Mouse (Mus musculus): ENCODE results near the gene Hsh2d. TPM values are rescaled to one million over a fixed set of nuclear protein-coding genes. Genes with fewer than 3 reads are reported as not detected.

The Hsh2d gene
- total RNA-seq, 2 experiments from 2014 or later: not detected

DNA sequence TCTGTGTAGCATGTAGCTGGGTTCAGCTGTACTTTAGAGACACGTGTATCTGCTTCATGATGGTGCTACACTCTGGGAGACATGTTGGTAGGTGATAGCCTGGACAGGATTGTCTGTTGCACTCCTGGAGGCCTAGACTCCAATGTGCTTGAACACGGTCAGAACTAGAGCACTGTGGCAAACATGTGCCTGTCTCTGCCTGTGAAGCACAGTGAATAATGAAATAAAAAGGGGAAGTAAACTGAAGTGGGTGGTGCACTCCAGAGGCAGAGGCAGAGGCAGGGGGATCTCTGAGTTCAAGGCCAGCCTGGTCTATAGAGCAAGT lies 739 bp downstream of the Hsh2d start:
- DNase-seq: no peak

DNA sequence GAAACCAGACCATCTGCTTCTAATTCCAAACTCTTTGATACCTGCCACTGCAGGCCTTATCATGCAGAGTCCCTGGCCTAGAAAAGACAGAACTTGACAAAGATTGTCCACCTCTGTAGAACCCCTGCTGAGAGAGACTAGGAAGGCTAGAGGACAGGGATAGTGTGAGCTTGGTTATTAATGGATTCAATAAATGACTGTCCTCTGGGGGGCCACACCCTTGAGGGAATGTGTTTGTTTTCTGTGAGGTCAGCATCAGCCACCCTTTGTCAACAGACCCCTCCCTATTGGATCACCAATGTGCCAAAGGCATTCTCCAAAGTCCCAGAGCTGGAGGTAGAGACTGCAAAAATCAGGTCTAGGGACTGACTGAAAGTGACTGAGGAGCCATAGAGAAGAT lies 2.6 kb downstream of the Hsh2d start:
- DNase-seq: no peak

DNA sequence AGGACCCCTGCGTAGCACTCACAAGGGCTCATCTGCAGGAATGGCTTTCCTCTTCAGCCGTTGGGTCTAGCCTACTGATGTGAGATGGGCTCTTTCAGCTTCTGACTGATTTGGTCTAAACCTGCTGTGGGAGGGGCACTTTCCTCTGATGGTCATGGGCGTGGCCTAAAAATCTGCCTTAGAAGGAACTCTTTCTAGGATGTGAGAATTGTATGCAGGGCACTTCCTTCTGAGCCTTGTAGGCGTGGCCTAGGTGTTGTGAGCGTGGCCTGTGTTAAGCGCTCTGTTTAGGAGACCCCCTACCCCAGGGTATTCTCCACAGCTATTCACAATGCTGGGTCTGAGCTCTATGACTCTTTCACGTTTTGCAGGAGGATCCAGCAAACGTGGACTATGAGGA lies 8.6 kb downstream of the Hsh2d start:
- DNase-seq: no peak

DNA sequence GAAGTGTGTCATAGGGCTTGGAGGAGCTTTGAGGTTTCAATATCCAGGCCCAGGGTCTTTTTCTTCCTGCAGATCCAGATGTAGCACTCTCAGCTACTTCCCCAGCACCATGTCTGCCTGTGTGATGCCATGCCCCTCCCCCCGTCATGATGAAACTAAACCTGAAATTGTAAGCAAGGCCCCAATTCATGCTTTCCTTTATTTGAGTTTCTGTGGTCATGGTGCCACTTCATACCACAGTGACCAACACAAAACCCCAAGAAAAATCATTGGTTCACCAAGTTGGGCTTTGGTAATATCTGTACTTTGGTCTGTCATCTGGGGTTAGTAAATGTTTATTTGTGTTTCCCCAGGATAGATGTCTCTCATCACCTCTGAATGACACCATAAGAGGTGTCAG lies 19.1 kb downstream of the Hsh2d start:
- DNase-seq: no peak

DNA sequence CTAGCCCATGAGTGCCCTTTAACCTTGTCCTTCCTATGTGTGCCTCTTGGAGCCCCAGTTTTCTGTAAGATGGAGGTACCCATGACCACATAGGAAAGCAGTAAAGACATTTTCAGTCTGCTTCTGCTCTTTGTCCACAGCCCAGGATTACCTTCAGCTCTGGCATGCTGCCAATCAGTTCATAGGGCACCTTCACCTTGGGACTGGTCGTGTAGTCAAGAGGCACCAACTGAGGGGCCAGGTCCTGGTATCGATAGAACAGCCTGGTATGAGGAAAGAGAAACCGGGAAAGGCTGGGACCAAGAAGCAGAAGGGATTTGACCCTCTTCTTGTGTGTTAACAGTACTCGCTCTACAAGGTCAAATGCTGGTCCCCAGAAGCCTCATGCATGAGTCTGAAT lies 20.8 kb downstream of the Hsh2d start:
- DNase-seq: no peak

DNA sequence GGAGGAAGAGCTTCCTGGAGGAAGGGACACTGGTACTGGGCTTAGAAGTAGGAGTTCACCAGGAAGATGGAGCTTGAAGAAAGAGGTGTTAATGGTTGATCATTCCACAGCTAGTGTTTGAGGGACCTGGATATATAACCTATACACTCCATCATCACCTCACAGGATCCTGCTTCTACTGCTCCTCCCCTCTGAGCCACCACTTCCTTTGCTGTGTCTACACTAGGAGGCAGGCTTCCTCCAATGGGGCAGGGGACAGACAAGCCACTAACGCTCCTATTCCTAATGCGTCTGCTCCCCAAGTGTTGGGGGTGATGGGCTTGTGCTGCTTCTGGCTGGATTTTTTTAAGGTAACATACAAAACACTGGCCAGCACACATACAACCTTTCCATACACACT lies 21.3 kb downstream of the Hsh2d start:
- DNase-seq: no peak

DNA sequence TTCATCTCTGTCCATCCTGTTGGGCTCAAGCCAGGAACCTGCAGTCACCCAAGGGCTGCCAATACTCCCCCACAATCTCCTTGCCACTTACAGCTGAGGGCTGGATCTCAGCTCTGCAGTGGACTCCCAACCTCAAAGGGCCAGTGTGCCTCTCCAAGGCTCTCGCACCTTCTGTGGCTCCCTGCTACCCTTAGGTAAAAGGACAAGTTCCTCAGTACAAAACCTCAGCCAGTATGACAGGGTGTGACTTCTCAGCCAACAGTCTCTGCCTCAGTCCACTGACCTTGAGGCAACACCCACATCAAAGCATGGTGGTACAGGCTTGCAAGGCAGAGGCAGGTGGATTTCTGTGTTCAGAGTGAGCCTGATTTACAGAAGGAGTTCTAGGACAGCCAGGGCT lies 22.4 kb downstream of the Hsh2d start:
- DNase-seq: no peak

DNA sequence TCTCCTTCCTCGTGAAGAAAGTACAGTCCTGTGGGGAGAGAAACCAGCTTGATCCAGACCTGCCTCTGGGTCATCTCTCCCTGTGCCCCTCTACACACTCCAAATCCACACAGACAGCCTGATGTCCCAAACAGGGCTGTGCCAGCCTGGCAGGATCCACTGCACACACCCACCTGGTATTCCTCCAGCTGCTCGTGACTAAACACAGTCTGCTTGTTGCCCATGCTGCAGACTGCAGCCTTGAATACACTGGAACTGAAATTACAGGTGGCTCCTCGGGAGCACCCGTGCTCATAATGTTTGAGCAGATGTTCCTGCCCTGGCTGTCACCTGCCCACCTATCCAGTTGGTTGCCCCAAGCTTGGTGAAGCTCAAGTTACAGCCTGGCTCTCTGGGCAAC lies 23.3 kb downstream of the Hsh2d start, which contains the start of gene Cib3:
TSS of gene Cib3 (minus strand) at position 87 of the 400 bp plus-strand sequence.
- DNase-seq: no peak

DNA sequence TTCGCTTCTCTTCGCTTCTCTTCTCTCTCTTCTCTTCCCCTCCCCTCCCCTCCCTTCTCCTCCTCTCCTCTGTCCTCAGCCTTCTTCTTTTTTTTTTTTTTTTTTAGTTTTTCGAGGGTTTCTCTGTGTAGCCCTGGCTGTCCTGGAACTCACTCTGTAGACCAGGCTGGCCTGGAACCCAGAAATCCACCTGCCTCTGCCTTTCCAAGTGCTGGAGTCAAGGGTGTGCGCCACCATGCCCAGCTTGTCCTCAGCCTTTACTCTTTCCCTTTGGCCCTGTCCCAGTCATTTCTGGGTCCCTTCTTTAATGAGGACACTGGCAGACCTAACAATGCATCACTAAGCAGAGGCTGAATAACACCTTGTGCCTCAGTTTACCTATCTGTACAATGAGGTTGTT lies 24.1 kb downstream of the Hsh2d start, which contains the start of gene Gm11034:
TSS of gene Gm11034 (minus strand) at position 101 of the 400 bp plus-strand sequence.
- DNase-seq: no peak

DNA sequence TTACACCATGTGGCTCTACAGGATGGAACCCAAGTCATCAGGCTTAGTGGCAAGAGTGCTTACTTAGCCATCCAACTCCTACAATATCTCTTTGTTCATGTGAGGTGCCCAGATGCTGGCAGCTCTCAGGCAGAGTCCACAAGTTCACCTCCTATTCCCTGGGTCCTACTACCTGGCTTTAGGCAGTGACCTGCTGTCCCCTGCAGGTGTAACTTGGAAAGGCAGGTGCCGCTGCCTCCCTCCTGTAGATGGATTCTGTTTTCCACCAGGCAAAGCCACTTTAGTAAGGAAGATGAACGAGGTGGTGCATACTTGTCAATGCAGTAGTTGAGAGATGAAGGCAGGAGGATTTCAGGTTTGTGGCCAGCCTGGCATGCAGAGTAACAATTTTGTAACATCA lies 25.6 kb downstream of the Hsh2d start:
- no peak for DNase-seq

DNA sequence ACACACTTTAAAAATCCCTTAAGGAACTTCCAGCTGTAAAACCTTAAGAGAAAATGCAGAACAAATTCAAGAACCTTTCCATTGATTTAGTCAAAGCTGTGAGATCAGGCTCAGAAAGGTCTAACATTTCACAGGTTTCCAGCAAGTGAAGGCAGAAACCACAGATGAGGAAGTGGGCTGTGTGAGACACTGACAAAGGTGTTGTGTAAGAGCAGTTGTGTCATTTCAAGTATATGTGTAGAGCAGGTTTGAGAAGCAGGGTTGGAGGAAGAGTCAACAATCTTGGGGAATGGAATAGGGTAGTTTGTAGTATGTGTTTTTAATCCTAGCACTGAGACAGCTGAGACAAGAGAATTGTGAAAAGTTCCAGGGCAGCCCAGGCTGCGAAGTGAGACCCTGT lies 26.4 kb downstream of the Hsh2d start:
- no peak for DNase-seq

DNA sequence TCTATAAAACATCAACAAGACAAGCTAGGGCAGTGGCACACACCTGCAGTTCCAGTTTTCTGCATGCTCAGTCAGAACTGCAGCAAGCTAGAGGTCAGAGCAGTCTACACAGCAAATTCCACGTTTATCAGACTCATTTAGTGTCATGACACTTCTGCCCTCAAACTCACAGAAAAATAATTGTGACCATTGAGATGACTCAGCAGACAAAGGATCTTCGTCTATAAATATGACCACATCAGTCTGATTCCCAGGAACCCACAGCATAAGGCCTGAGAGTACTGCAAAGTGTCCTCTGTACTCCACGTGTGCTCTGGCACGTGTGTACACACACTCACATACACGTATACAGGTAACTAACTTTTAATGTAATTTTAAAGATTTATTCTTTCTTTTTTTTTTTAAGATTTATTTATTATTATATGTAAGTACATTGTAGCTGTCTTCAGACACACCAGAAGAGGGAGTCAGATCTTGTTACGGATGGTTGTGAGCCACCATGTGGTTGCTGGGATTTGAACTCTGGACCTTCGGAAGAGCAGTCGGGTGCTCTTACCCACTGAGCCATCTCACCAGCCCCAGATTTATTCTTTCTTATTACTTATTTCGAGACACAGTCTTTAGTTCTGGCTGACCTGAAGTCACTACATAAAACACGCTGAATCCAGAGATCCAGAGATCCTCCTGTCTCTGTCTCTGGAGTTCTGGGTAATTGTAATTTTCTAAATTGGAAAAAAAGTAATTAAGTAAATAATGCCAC lies 29.5 kb downstream of the Hsh2d start:
- no peak for DNase-seq

DNA sequence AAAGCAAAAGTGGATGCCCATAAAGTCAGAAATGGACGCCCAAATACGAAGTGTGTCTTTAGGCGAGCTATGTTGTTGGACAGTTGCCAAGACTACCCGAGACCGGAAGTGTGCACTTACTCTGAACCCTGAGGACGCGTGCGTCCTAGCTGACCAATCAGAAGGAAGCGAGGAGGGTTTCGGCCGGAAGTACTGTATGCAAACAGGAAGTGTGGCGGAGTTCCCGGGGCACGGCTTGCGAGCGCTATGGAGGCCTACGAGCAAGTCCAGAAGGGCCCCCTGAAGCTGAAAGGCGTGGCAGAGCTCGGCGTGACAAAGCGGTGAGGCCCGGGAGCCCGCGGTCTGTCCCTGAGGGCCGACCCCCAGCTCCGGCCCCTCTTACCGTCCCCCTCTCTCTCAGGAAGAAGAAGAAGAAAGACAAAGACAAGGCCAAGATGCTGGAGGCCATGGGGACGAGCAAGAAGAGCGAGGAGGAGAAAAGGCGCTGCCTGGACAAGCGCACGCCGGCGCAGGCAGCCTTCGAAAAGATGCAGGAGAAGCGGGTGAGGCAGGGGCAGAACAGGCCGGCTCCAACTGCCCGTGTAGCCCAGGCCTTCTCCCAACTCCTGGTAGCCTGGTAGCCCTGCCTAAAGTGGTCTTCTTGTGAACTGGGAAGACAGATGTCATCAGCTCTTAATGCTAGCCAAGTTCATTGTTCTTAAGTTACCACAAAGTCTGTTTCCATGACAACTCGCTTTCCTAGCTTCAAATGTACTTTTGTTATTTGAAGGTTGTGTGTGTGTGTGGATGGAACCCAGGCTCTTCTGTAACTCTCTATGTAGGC lies 30.3 kb downstream of the Hsh2d start, which contains the start of gene Fam32a:
TSS of gene Fam32a (plus strand) at position 190 of the 823 bp plus-strand sequence.
- peak; percentile 76 to 82 for DNase-seq

DNA sequence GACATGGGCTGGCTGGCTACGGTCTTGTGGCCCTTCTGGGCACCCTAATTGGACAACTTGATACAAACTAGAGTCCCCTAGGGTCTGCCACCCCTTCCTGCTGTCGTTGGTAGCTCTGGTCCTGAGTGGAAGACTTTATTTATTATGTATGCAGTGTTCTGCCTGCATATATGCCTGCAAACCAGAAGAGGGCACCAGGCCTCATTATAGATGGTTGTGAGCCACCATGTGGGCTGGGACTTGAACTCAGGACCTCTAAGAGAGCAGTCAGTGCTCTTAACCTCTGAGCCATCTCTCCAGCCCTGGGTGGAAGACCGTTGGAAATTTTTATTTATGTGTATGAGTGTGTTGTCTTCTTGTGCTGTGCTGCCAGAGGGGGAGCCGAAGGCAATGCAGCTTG lies 31.3 kb downstream of the Hsh2d start:
- no peak for DNase-seq

DNA sequence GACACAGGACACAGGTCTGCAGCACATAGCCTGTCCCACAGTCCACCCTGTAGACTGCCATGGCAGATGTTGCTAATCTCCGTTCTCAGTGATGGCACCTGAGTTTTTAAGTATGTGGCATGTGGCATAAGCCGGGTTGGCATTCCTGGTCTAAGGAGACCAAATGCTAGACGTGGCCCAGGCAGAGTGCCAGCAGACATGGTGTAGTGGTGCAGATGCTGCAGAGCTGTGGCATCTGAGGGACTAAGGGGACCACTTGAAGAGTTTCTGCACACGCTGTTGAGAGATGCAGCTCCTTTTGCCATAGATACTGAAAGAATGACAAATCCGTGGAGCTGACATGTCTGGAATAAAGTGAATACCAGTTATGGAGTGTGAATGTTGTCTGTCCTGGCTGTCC lies 33.2 kb downstream of the Hsh2d start:
- no peak for DNase-seq

DNA sequence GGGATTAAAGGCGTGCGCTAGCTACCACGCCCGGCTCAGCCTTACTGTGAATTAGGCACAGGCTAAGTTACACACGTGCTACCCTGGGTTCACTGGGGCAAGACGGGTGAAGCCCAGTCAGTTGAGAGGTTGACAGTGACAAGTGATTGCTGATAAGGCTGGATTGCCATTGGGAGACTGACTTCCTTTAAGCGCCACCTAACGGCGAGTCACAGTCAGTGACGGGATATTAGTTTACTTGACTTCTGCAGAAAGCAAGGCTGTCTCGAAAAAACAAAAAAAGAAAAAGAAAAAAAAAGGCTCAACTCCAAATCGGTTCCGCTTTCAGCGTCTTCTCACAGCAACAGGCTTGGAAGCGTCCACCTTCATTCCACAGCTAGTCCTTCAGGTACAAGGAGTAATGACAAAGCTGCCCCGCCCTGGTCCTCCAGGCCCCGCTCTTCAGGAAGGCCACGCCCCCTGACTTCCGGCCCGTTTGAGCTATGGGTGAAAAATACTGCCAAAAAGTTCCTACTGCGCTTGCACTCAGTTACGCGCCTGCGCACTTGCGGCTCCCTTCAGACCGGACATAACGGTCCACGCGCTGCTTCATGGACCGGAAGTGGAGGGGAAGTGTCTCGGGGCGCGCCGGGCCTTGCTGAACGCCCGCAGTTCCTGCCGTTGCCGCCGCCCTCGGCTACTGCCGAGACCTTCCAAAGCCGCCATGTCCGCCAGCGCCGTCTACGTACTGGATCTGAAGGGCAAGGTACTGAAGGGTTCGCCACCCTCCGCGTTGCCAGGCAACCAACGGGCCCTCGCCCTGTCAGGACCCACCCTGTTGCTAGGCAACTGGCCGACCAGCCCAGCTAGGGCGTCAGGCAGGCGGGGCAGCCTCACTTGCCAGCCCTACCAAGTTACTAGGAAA lies 50.3 kb downstream of the Hsh2d start, which contains the start of gene Ap1m1:
TSS of gene Ap1m1 (plus strand) at position 520 of the 904 bp plus-strand sequence.
- peak; percentile 96 to 97 for DNase-seq

DNA sequence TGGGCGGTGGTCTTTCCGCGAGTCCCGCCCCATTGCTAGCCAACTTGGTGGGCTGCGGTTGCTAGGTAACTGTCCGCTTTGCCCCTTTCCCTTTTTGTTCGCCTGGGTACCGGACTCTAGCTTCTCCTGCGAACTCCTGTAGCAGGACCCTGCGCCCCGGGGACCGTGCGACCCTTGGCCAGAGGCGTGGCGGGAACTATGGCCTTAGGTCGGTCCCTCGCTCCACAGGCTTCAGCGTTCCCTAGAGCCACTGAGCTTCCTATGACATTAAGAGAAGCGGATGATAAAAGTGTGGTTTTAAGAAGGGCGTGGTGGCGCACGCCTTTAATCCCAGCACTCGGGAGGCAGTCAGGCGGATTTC lies 50.9 kb downstream of the Hsh2d start:
- no peak for DNase-seq

DNA sequence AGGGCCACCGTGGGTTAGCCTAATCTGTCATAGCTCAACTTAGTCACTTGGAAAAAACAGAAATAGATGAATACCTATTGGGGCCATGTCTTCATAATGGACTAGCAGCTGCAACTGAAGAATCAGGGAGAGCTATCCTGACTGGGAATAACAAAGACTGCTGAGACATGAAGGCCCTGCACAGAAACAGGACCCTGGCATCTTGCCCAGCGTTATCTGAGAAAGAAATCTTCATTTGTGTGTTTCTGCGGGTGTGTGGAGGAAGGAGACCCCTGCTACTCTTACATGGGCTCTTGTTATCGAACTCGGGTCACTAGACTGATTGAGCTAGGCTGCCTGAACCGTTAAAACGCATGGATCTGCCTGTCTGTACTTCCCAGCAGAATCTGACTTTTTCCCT lies 51.5 kb downstream of the Hsh2d start:
- no peak for DNase-seq

DNA sequence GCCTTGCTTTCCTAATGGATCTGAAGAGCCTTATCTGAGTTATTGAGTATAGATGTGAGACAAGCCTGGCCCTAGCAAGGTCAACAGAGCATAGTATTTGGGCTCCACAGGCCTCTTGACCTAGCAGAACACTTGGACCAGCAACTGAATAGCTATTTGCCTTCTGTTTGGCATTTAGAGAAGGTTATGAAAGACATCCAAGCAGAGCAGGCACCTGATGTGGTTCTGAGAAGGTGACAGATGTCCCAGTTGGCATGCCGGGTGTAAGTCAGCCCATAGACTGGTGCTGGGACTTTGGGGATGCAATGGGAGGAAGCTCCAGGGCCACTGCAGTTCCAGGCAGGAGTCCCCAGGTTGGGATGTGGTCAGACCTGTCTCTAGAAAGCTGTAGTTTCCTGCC lies 52.8 kb downstream of the Hsh2d start:
- DNase-seq: no peak

DNA sequence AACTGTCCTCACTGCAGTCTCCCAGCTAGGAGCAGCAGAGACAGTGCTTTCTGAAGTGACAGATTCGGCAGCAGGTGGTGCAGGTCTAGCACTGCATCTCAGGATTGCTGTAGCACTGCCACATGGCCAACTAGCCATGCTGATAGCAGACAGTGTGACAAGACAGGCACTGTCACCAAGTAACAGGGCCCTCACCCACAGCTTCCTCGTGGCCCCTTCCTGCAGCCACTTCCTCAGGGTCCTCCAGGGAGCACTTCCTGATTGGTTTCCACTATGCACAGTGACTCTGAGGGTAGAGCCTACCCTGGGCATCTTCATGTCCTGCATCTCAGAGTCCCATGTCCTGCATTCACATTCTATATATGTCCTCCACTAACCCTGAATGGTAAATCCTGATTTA lies 55.2 kb downstream of the Hsh2d start:
- no peak for DNase-seq
